Mouse (Mus musculus): ENCODE measurements around the gene Gm20825.
"Not testable (repeated sequence)": the region's sequence is repeated elsewhere in the genome, so short reads cannot be mapped to it uniquely, and the experiment has no call there.

The Gm20825 gene

DNA sequence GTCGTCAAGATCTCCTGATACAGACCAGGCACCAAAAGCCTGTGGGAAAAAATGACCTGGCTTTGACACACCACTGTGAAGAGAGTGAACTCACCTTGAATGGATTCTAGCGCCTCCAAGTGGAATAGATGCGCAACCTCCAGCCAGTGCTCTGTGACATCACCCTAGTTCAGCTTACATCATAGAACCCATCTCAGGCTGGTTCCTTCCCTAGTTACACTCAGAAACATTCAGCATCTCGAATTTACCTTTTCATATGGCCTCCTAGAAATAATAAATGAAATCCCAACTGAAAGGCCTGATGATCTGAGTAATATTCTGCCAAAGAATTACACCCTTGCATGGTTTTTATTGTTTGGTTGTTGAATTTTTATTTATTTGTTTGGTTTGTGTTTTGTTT, at the start of gene Gm20825:
Gene Gm20825 (minus strand): TSS at position 101 of the 400 bp plus-strand sequence.
- DNase-seq = not testable (repeated sequence)
